Mouse (Mus musculus): Measurements from ENCODE around the gene Olfr1291-ps1.

Gene Olfr1291-ps1

DNA sequence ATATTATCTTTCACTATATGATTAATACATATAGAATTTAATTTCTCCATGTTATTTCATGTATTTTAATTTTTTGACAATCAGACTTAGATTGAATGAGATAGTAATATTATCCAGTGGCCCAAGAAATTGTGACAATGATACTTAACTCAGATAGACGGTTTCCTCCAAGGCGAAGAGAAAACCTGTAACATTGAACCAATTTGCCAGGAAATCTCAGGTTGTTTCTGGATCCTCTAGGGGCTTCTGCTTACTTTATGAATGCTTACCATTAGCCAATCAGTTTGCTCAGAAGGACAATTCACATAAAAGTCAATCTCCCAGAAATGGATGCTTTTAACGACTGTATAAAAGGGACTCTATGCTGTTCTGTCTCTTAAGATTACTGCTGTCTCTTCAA lies at the start of gene Olfr1291-ps1:
TSS of gene Olfr1291-ps1 (plus strand) at position 301 of the 400 bp plus-strand sequence.
- DNase-seq, result no peak

DNA sequence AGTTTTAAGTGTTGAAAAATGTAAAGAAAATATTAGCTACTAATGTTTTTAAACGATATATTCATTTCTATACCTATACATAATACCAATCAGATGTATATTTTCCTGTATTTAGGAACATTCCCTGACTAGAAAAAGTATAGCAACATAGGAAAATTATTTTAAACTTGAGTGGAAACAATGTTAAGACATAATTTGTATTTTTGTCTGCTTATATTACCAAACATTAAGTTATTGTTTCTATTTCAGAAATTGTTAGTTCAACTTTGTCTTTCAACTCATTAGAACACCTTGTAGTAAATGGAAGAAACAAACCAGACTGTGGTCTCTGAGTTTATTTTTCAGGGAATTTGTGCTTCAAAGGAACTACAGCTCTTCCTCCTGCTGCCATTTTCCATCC lies 48.1 kb upstream of the Olfr1291-ps1 start, which contains the start of gene Olfr1287:
TSS of gene Olfr1287 (plus strand) at position 301 of the 400 bp plus-strand sequence.
- no peak for DNase-seq

DNA sequence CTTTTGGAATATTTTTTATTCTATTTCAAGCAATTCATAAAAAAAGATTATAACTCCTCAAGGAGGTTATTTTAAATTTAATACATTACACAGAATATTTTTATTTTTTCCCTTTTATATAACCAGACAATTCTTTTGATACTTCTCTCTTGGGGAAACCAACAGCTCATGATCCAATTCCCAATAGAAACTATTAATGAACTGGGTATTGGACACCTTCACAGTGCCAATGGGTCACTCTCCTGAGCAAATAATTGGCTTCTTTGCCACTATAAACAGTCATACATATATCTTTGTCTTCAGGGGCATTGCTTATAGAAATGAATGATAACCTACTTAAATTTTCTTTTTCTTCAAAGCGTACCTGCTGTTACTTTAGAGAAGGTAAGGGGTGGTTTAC lies 23.2 kb upstream of the Olfr1291-ps1 start, which contains the start of gene Olfr1288:
TSS of gene Olfr1288 (plus strand) at position 301 of the 400 bp plus-strand sequence.
- DNase-seq, result no peak

DNA sequence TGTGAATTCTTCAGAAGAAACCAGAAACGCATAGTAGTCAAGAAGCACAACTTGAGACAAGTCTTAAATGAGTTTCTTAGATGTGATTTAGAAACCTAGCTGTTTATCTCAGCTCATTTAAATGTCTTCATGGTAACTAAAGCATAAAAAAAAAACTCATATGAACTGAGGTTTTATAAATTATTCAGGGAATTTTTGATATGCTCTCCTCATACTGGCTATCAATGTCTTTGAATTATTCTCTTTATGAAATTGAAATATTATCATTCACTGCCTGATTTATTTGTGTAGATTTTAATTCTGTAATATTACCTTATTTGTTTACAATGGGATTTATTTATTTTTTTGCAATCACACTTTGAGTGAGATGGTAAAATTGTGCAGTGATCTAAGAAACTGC lies 16.5 kb upstream of the Olfr1291-ps1 start, which contains the start of gene Olfr1289:
TSS of gene Olfr1289 (plus strand) at position 301 of the 400 bp plus-strand sequence.
- no peak for DNase-seq

DNA sequence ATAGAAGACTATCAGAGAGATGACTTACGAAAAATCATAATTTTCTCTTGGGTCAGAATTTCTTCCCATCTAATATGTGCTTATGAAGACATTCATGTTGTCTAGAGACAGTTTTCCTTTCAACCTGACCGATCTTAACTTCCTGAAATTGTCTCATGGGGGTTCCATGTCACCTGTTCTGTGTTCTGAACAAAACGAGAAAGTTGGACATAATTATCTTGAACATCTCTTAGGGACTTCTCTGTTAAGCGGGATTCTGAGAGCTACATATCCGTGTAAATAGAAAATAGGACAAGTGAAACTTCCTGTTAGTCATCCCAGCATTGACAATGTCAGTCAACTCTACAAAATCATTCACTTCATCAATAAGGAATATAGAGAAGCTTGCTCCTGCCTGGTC lies 3.3 kb upstream of the Olfr1291-ps1 start, which contains the start of gene Olfr1290:
TSS of gene Olfr1290 (minus strand) at position 101 of the 400 bp plus-strand sequence.
- no peak for DNase-seq

DNA sequence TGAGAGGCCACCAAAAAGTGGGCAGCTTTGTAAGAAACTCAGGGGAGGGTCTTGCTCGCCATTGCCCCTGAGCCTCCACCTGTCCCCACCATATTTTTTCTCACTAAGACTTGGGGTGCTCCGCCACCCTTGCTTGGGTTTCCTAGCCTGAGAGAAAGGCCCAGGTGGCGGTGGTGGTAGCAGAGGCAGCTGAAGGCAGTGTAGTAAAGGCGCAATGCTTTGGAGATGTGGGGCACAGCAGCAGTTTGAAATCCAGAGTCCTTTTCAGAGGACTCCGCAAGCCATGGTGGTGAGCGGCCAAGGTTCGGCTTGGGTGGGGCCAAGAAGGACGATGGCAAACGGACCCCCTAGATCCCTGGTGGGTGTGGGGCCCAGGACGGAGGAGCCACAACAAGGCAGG lies 20.5 kb downstream of the Olfr1291-ps1 start:
- no peak for DNase-seq

DNA sequence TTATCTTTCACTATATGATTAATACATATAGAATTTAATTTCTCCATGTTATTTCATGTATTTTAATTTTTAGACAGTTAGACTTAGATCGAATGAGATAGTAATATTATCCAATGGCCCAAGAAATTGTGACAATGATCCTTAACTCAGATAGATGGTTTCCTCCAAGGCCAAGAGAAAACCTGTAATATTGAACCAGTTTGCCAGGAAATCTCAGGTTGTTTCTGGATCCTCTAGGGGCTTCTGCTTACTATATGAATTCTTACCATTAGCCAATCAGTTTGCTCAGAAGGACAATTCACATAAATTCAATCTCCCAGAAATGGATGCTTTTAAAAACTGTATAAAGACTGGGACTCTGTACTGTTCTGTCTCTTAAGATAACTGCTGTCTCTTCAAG lies 27.9 kb downstream of the Olfr1291-ps1 start, which contains the start of gene Olfr1293-ps:
TSS of gene Olfr1293-ps (plus strand) at position 301 of the 400 bp plus-strand sequence.
- DNase-seq, result no peak

DNA sequence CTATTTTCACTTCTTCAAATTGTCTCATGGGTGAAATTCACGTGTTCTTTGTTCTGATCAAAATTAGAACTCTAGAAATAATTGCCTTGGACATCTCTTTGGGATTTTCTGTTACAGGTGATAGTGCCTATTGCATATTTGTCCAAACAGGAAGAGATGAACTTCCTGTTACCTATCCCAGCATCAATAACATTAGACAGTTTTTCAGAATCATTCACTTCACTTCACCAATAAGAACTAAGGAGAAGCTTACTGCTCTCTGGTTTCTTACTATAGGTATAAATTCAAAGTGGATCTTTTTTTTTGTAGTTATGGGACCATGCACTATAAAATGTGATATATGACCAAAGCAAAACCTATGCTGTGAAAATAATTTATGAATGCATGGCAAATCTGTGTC lies 43.2 kb downstream of the Olfr1291-ps1 start, which contains the start of gene Olfr1294:
TSS of gene Olfr1294 (minus strand) at position 101 of the 400 bp plus-strand sequence.
- no peak for DNase-seq
